Mouse (Mus musculus) mouse trophoblast stem cell (cell line): ENCODE data around the gene Napa.

ENCODE experiments used
- in situ Hi-C, 2 experiments: fragments of 300-500 bp; cut with MseI, MboI; formaldehyde crosslinking; loops; 2 replicates in 1 of 2; 3 replicates in 1 of 2; pipeline ENCODE4 v1.15.1; 2025

The Napa gene

DNA sequence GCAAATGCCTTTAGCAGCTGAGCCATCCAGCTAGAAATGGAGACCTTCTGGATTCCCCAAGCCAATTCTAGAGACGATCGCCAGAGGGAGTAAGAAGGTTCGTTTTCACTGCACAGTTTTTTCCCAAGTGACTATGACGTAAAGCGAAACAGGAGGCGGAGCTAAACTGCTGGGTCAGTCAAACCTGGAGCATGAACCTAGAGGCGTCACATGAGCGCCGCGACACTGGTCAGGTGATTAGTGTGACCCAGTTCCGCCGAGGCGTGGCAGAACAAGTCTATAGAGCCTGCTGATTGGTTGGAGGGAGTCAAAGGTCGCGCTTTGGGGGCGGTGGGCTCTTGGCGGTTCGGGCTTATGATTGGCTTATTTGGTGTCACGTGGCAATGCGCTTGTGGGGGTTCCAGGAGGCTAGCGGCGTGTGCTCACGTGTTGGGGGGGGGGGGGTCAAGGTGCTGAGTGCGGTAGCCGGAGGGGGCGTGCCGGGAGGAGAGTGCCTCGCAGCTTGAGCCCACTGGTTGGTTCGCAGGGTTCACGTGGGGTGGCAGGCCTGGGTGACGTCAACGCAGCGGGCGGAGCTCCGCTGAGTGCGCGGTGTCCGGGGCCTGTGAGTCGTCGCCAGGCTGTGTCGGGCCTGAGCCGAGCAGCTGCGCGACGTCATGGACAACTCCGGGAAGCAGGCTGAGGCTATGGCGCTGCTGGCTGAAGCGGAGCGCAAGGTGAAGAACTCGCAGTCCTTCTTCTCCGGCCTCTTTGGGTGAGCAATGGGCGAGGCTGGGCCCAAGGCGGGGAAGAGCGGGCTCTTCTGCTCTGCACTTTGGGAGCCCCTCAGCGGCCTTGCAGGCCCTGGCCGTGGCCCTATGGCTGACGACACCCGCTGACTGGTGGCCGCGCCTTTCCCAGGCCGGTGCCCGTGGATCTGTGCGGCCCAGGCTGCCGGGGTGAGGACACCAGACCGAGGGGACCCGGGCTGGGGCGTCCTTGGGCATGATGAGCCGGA lies at the start of gene Napa:
Gene Napa, plus strand, starts transcription at position 438 of the 997 bp plus-strand sequence.
- in situ Hi-C loops: no loop called here

DNA sequence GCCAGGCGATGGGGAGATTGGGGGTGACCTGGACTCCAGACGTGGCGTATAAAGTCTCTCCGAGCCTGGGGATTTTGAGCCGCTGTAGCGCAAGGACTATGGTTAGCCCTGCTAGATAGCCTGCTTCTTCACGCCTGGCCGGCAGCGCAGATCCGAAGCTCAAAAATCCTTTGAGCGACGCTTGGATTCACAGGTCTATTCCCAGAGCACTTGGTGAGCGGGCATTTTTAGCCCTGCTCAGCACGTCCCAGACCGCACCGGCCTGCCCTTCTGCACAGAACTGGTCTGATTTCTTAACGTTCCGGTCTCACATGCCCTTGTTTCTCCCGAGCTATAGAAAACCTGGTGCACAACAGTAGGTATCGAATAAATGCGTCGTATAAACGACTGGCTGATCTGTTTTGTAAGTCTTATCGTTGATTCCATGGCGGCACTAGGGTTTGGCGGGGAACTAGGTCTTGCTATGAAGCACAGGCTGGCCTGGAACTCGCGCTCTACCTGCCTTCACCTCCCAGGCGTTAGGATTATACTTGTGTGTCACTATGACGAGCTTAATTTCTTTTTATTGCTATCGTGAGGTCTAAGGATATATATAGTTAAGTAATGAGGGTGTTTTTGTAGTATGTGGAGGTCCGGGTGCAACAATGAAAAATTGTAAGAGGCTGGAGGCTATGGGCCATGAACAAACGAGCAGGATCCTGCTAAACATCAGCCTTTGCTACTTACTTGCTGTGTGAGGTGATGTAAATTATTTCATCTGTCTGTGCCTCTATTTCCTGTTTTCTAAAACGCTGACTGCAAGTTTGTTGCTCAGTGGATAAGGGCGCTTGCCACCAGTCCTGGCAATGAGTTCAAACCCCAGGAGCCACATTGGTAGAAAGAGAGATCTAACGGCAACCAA lies 49.3 kb upstream of the Napa start:
- in situ Hi-C loops: loop anchor here in 1 of 2 experiments (10.0 kb wide), 1 partner anchor 64 kb away; no protein-coding TSS in a partner anchor

DNA sequence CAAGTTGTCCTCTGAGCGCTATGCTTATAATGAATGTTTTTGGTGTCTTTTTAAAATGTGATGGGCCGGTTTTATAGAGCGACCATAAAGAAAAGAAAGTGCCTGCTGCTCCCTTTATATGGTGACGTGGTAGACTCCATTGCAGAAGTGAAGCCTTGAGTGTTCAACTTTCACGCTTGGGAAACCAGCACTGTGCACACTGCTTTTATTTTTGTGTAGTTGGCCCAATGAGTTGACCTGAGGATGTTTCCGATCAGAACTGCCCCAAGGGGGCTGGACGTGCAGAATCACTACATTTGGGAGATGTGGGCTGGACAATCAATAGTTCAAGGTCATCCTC lies 48.7 kb upstream of the Napa start:
- in situ Hi-C loops: loop anchor here in 1 of 2 experiments (10.0 kb wide), 1 partner anchor 65 kb away; no protein-coding TSS in a partner anchor

DNA sequence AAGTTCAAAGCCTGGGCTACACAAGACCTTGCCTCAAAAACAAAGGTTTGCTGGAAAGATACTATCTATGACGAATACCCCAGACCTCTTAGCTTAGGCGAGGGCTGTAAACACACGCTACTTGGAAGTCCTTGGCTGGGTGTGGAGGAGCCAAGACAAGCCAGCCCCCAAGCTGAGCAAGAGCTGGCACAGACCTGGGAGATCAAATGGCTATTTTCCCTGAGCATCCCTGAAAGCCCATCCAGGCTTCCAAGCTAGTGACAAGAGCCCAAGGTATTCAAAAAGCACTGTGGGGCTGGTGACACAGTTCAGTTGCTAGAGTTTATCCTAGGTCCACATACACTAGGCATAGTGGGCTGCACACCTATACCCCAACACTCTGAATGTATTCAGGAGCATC lies 47.7 kb upstream of the Napa start:
- in situ Hi-C loops: loop anchor here in 1 of 2 experiments (5.0 kb wide), 1 partner anchor 73 kb away; no protein-coding TSS in a partner anchor

DNA sequence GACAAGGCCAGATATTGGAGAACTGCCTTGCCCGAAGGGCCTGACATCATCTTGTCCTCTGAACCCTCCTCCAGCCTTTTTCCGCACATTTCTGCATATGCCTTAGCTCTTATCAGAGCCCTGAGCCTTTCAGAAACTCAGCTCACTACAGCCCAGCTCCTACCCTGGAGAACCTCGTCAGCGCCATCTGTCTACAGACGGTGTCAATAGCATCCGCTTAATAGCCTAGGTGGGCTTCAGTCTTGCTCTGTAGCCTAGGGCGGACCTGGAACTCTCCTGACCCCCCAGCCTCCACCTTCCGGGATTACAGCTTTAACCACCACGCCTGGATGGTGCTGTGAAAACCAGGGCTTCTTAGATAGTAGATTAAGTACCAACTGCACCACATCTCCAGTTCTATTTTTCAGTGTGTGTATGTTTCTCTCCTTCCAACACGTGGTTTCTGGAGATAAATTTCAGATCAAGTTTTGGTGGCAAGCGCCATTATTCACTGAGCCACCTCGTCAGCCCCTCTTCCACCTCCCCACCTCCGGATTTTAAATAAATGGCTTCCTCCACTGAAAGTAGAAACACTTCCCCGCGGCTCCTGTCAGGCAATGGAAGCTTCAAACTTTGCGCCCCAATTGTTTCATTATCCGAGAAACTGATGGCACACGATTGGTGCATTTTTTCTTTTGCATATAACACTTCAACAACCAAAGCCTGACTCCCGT lies 46.2 kb upstream of the Napa start:
- in situ Hi-C loops: loop anchor here in 1 of 2 experiments (5.0 kb wide), 1 partner anchor 75 kb away; no protein-coding TSS in a partner anchor

DNA sequence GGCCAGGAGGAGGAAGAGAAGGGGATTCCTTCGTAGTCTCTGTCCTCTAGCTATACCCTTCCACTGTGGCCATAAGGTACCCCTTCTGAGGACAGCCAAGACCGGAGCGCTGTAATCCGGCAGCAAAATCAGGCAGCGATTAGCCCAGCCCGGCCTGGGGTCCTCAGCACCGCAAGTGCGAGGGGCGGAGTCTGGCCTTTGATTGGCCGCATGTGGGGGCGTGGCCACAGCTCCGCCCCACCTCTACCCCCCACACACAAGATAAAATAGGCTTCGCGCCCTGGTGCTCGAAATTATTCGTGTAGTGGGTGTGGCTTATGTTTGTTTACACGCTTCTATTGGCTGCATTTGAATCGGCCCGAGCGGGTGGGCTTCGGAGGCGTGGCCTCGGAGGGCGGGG lies 45.6 kb upstream of the Napa start:
- in situ Hi-C loops: loop anchor here in 1 of 2 experiments (5.0 kb wide), 1 partner anchor 75 kb away; no protein-coding TSS in a partner anchor

DNA sequence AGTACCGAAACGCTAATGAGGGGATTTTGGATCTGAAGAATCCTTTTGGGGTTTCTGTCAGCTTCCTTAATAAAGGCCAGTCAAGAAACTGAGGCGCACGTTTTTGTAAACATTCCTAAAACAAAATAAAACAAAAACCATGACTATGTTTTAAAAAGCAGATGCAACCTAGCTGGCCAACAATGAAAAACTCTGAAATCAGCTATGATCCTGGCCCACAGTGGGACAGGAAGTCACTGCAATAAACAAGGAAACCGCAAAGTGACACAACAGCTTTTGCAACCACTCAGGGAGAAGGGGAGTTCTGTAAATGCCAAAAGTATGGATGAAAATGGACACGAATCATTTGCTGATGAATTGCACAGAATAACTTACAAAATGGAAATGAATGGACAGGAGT lies 45.2 kb upstream of the Napa start:
- in situ Hi-C loops: loop anchor here in 1 of 2 experiments (5.0 kb wide), 1 partner anchor 76 kb away; no protein-coding TSS in a partner anchor

DNA sequence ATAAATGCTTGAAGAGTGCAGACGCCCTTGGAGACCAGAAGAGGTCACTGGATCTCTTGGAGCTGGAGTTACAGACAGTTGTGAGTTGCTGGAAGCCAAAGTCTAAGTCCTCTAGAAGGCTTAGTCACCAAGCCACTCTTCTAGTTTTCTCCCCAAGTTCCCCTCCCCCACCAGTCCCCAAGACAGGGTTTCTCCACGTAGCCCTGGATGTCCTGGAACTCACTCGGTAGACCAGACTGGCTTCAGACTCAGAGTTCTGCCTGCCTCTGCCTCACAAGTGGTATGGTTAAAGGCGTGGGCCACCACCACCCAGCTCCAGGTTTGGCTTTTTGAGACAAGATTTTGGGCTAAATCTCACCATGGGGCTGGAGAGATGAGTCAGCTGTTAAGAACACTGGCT lies 43.3 kb upstream of the Napa start:
- in situ Hi-C loops: loop anchor here in 1 of 2 experiments (5.0 kb wide), 1 partner anchor 78 kb away; no protein-coding TSS in a partner anchor

DNA sequence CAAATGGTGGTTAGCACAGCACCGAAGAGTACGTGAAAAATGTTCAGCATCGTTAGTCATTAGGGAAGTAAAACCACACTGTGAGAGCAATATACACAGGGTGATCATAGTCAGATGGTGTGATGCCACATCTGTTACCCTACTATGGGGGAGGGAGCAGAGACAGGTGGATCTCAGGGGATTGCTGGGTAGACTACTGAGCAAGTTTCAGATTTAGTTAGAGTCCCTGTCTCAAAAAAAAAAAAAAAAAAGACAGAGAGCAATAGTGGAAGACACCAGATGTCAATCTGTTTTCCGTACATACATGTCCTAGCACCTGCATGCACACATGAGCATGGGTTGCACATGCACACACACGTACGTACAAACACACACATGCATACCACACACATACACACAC lies 42.6 kb upstream of the Napa start:
- in situ Hi-C loops: no loop called here

DNA sequence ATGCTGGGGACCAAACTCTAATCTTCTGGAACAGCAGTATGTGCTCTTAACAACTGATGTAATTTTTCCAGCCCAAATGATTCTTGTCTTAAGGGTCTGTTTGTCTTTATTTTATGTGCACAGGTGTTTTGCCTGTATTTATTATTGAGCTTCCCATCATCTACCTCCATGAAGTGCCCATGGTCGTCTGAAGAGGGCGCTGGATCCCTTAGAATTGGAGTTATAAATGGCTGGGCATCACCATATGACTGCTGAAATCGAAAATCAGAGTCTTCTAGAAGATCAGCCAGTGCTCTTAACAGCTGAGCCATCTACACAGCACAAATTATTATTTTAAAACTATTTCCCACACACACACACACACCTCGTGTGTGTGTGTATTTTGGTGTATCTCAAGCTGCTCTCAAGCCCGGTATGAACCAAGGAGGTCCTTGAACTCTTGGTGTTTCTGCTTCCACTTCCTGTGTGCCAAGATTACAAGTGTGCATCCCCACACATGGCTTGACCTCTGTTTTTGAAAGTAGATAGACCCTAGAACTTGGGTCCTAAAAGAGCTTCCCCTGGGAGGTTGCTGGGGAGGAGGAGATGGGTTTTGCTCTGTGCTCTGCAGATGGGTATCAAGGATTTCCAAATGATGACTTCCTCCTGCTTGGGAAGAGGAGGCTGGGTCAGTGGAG lies 41.7 kb upstream of the Napa start:
- in situ Hi-C loops: no loop called here

DNA sequence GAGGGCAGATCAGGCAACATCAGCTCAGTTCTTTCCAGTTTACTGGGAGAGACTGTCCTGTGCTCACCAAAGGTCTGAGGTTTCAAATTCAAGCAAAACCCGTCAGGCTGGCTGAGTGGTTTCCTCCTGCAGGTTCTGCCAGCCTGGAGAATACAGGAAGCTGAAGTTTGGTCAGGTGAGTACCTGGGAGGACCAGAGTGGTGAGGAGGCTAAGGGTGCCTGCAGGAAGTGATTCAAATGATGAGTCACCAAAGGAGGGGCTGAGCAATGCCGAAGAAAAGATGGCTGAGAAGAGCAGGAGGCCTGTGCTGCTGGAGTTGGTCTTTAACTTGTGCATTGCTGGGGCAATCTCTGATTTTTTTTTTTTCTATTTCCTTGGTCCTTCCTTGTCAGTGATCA lies 41.1 kb upstream of the Napa start:
- in situ Hi-C loops: no loop called here

DNA sequence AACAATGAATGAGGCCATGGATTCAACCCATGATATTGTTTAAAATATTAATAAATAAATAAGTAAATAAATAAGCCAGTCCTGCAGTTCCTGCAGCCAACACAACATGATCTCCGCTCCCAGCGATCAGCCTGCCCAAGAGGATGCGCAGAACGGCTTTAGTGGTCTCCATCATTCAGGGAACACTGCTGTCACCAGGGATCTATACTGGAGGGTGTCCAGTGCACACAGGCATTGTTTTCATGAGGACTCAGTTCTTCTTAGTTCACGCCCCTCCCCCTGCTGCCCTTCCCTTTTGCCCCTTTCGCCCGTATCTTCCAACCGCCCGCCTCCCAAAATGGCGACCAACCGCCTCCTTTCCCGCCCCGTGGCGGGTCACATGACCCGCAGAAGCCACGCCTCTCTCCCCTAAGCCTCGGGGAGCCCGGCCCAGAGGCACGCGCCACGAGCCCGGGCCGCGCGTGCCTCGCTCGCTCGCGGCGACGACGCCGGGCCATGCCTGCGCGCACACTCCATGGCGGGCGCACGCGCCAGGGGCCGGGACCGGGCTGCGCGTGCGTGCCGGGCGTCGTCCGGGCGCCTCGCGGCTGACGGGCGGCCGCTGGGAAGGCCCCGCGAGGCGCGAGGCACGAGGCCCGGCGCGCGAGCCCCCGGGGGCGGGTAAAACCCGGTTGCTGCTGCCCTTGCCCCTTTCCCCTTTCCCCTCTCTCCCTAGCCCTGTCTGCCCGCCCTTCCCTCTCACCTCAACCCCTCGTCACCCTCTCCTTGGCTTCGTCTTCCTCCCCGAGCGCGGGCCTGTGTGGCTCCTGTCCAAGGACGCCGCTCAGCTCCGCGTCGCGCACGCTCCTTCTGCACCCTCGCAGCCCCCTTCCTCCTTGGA lies 36.8 kb upstream of the Napa start, which contains the start of gene Zfp541:
Gene Zfp541, plus strand, starts transcription at position 596 of the 880 bp plus-strand sequence.
- in situ Hi-C loops: no loop called here

DNA sequence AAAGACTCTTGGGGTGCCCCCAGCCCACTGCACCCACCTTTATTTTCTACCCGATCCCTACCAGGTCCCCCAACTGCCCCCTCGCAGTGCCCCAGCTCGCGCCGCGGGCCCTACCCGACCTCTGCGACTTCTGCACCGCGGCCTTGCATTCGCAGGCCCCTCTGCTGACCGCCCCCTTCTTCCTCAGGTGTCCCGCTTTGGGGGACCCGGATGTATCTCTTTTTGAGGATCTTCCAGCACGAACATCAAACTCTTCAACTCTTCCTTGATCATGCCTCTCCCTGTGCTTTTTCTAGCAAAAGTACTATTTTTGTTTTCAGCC lies 36.2 kb upstream of the Napa start:
- in situ Hi-C loops: no loop called here

DNA sequence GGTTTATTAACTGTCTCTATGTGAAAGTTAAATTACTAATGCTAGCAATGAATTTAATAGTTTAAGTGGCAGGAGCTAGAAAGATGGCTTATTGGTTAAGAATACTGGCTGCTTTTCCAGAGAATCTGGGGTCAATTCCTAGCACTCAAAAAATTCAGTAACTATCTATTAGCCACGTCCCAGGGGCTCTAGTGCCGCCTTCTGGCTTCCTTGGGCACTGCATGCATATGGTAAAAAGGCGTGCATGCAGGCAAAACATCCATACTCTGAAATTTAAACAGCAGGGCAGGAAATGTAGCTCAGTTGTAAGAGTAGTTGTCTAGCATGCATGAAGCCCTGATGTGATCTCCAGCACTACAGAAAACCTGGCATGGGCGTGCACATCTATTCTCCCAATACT lies 34.8 kb upstream of the Napa start:
- in situ Hi-C loops: no loop called here

DNA sequence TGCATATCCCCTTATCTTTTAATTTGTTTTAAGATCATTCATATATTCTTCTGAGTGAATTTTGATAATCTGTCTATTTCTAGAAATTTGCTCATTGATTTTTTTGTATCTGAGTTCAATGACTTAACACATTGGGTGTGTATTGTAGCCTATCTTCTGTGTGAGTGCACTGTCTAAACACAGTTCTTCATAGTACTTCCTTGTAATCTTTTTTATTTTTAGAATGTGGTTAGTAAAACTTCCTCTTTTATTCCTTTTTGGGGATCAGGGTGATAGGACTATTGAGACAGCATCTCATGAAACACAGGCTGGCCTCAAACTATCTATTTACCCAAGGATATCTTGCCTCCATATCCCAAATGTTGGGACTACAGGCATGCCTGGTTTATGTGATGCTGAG lies 27.4 kb upstream of the Napa start:
- in situ Hi-C loops: no loop called here

DNA sequence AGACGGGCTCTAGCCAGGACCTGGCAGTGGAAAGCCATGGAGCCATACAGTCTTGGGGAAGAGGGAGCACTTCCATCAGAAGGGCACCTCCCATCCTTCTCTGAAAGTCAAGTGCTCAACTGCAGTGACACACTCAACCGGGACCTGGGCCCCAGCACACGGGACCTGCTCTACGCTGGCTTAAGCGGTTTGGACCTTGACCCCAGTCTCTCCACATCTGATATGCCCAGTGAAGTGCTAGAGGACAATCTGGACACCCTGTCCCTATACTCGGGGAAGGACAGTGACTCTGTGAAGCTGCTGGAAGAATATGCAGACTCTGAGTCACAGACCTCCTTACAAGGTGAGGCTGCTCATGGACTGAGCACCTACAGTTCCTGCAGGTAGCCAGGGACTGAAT lies 26.4 kb upstream of the Napa start:
- in situ Hi-C loops: no loop called here

DNA sequence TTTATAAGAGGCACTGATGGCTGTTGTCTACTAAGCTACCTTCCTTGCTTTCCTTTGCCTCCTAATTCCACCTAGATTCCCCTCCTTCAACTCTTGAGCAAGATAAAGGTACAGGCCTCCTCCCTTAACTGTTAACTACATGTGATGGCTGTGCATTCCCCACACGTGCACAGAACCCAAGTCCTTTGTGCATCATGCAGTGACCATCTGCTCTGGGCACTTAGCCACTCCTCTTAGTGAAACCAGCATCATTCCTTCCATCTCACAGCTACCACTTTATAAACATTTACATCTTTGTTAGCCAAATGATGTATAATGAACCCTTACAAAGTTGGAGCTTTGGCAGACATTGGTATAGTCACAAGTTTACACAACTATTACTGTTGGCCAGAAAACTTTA lies 18.3 kb upstream of the Napa start:
- in situ Hi-C loops: no loop called here

DNA sequence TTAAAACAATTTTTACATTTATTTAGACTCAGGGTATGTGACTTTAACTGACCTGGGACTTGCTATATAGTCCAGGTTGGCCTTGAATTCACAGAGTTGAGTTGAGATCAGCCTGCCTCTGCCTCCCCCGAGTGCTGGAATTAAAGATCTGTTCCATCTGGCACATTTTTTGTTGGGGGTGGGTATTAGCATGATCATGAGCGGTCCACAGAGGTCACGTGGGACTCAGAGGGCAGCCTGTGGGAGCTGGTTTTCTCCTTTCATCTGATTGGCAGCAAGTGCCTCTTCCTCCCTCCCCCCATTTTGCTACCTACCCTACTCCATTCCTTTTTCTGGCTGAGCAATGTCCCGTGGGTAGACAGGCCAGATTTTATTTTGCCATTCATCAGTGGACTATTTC lies 17.7 kb upstream of the Napa start:
- in situ Hi-C loops: no loop called here

DNA sequence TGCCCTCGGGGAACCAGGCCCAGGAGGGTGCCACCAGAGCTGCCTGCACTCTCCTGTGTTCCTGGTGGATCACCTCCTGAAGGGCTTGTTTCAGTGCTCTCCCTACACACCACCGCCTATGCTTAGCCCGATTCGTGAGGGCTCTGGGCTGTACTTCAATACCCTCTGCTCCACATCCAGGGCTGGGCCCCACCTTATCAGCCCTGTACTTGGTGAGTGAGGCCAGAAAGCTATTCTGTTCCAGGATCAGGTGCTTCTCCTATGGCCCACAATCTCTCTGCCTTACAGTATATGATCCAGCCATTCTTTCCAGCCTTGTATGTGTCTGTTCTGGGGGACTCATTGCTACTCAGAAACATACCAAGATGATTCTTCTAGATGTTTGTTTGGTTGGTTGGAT lies 14.9 kb upstream of the Napa start:
- in situ Hi-C loops: no loop called here

DNA sequence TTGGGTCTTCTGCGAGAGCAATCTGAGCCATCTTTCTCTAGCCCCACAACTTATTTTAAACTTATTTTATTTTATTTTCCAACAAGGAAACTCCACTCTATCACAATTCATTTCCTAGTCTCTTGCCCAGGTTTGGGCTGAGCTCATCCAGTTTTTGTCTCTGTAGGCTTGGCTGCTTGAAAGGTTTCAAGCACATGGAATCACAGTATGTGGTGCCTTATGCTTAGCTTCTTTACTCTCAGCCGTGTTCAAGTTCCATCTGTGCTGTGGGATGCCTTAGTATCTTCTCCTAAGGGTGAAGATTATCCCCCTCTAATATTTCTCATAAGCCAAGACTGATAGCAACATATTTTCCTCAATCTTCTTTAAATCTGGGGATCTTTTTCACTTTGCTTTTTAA lies 10.7 kb upstream of the Napa start:
- in situ Hi-C loops: no loop called here
